Mouse (Mus musculus): ENCODE results near the gene Gm44790. TPM values are rescaled to one million over a fixed set of nuclear protein-coding genes. Genes with fewer than 3 reads are reported as not detected.

Gm44790 gene
- polyA plus RNA-seq, 2 experiments: 0.77 to 1.5 TPM

- Histone ChIP-seq H3K27ac (replicated peaks; ENCODE audit: low read depth, low read length) (no peak overlapping the region), H3K36me3 (ENCODE audit: control insufficient read depth, insufficient read depth, low read length) (peaks cover 85% of the 10 kb centered on the region), H3K9ac (ENCODE audit: low read depth, low read length, severe bottlenecking) (no peak overlapping the region), H3K4me1 (ENCODE audit: control insufficient read depth, insufficient read depth, low read length) (no peaks in the 10 kb centered on the region), H3K9me3 (ENCODE audit: control insufficient read depth, low read length) (no peaks in the 10 kb centered on the region), H3K4me2 (replicated peaks; ENCODE audit: low read depth, low read length, severe bottlenecking) (no peak overlapping the region), H3K27me3 (ENCODE audit: control insufficient read depth, insufficient read depth, low read length) (no peaks in the 10 kb centered on the region), H3K4me3 (replicated peaks; ENCODE audit: low read length) (no peak overlapping the region)
- no peak for TF ChIP-seq POLR2A (IDR thresholded peaks at IDR 0.05; ENCODE audit: borderline replicate concordance, extremely low read depth, insufficient read depth, insufficient read length)
- DNase-seq (ENCODE audit: low spot score) (no peak), ATAC-seq (ENCODE audit: low FRiP score, low read depth) (no peak)
- 78% methylated on average over 6 of the region's 6 CpGs for WGBS
These were observed 6.0 kb upstream of the Gm44790 start for GRCm38 (mm10) chr6:86420491-86420890.

- H3K4me3 ChIP-seq (replicated peaks; ENCODE audit: low read length): no peak overlapping the region
- H3K9me3 ChIP-seq (ENCODE audit: control insufficient read depth, low read length): no peaks in the 10 kb centered on the region
- H3K4me2 ChIP-seq (replicated peaks; ENCODE audit: low read depth, low read length, severe bottlenecking): no peak overlapping the region
- peaks cover 91% of the 10 kb centered on the region for H3K36me3 ChIP-seq (ENCODE audit: control insufficient read depth, insufficient read depth, low read length)
- TF ChIP-seq POLR2A (IDR thresholded peaks at IDR 0.05; ENCODE audit: borderline replicate concordance, extremely low read depth, insufficient read depth, insufficient read length): no peak
- no peak overlapping the region for H3K27ac ChIP-seq (replicated peaks; ENCODE audit: low read depth, low read length)
- H3K27me3 ChIP-seq (ENCODE audit: control insufficient read depth, insufficient read depth, low read length): no peaks in the 10 kb centered on the region
- no peak for ATAC-seq (ENCODE audit: low FRiP score, low read depth)
- DNase-seq (ENCODE audit: low spot score): no peak
- no peak overlapping the region for H3K9ac ChIP-seq (ENCODE audit: low read depth, low read length, severe bottlenecking)
- WGBS: 91% methylated on average over 3 of the region's 3 CpGs
- no peaks in the 10 kb centered on the region for H3K4me1 ChIP-seq (ENCODE audit: control insufficient read depth, insufficient read depth, low read length)
These were observed 5.1 kb downstream of the Gm44790 start for GRCm38 (mm10) chr6:86431531-86431930.

- no peak for ATAC-seq (ENCODE audit: low FRiP score, low read depth)
- no peak for TF ChIP-seq POLR2A (IDR thresholded peaks at IDR 0.05; ENCODE audit: borderline replicate concordance, extremely low read depth, insufficient read depth, insufficient read length)
- no peak for DNase-seq (ENCODE audit: low spot score)
- no peak overlapping the region for H3K27ac ChIP-seq (replicated peaks; ENCODE audit: low read depth, low read length)
- H3K4me2 ChIP-seq (replicated peaks; ENCODE audit: low read depth, low read length, severe bottlenecking): no peak overlapping the region
- H3K4me1 ChIP-seq (ENCODE audit: control insufficient read depth, insufficient read depth, low read length): no peaks in the 10 kb centered on the region
- H3K9ac ChIP-seq (ENCODE audit: low read depth, low read length, severe bottlenecking): no peak overlapping the region
- H3K27me3 ChIP-seq (ENCODE audit: control insufficient read depth, insufficient read depth, low read length): no peaks in the 10 kb centered on the region
- no peaks in the 10 kb centered on the region for H3K9me3 ChIP-seq (ENCODE audit: control insufficient read depth, low read length)
- 89% methylated on average over 1 of the region's 1 CpGs for WGBS
- peaks cover 70% of the 10 kb centered on the region for H3K36me3 ChIP-seq (ENCODE audit: control insufficient read depth, insufficient read depth, low read length)
- H3K4me3 ChIP-seq (replicated peaks; ENCODE audit: low read length): no peak overlapping the region
These were observed 7.2 kb downstream of the Gm44790 start for GRCm38 (mm10) chr6:86433696-86434095.

GRCm38 (mm10) chr6:86437711-86438110 is 11.3 kb downstream of the Gm44790 start:
- Histone ChIP-seq H3K27me3 (ENCODE audit: control insufficient read depth, insufficient read depth, low read length) (no peaks in the 10 kb centered on the region), H3K27ac (replicated peaks; ENCODE audit: low read depth, low read length) (peak overlapping the region; percentile 94), H3K9ac (ENCODE audit: low read depth, low read length, severe bottlenecking) (peak overlapping the region; percentile 69), H3K4me3 (replicated peaks; ENCODE audit: low read length) (peak overlapping the region; percentile 57), H3K4me1 (ENCODE audit: control insufficient read depth, insufficient read depth, low read length) (peaks cover 6% of the 10 kb centered on the region; the same call in 1 of the 2 replicates), H3K4me2 (replicated peaks; ENCODE audit: low read depth, low read length, severe bottlenecking) (peak overlapping the region; percentile 58), H3K9me3 (ENCODE audit: control insufficient read depth, low read length) (no peaks in the 10 kb centered on the region), H3K36me3 (ENCODE audit: control insufficient read depth, insufficient read depth, low read length) (peaks cover 37% of the 10 kb centered on the region)
- TF ChIP-seq POLR2A (IDR thresholded peaks at IDR 0.05; ENCODE audit: borderline replicate concordance, extremely low read depth, insufficient read depth, insufficient read length): no peak
- 1% methylated on average over 14 of the region's 14 CpGs for WGBS
- peak; percentile 67 for DNase-seq (ENCODE audit: low spot score)
- peak; percentile 71 for ATAC-seq (ENCODE audit: low FRiP score, low read depth)

GRCm38 (mm10) chr6:86438272-86439118 is 12.0 kb downstream of the Gm44790 start, which contains the start of gene C87436:
Gene C87436 (plus strand): TSS chr6:86438374.
- peaks cover 30% of the 10 kb centered on the region for H3K36me3 ChIP-seq (ENCODE audit: control insufficient read depth, insufficient read depth, low read length)
- peaks cover 6% of the 10 kb centered on the region; the same call in 1 of the 2 replicates for H3K4me1 ChIP-seq (ENCODE audit: control insufficient read depth, insufficient read depth, low read length)
- H3K9ac ChIP-seq (ENCODE audit: low read depth, low read length, severe bottlenecking): peak within 1 kb of the TSS; percentile 69
- ATAC-seq (ENCODE audit: low FRiP score, low read depth) (peak; percentile 93), DNase-seq (ENCODE audit: low spot score) (peak; percentile 94)
- 1% methylated on average over 59 of the region's 59 CpGs for WGBS
- TF ChIP-seq POLR2A (IDR thresholded peaks at IDR 0.05; ENCODE audit: borderline replicate concordance, extremely low read depth, insufficient read depth, insufficient read length): 0 out of 2 replicates have a peak, but pooled peaks have one; percentile 40
- peak within 1 kb of the TSS; percentile 58 for H3K4me2 ChIP-seq (replicated peaks; ENCODE audit: low read depth, low read length, severe bottlenecking)
- H3K9me3 ChIP-seq (ENCODE audit: control insufficient read depth, low read length): no peaks in the 10 kb centered on the region
- no peaks in the 10 kb centered on the region for H3K27me3 ChIP-seq (ENCODE audit: control insufficient read depth, insufficient read depth, low read length)
- peak within 1 kb of the TSS; percentile 94 for H3K27ac ChIP-seq (replicated peaks; ENCODE audit: low read depth, low read length)
- H3K4me3 ChIP-seq (replicated peaks; ENCODE audit: low read length): peak within 1 kb of the TSS; percentile 57
